Mouse (Mus musculus) intestine, embryonic 15.5 days (tissue): ENCODE results near the gene Amdhd1. TPM values are rescaled to one million over a fixed set of nuclear protein-coding genes. Genes with fewer than 3 reads are reported as not detected.
A peak's percentile ranks its signal among the peaks of the same experiment; 100 is the strongest.
"Not testable (repeated sequence)": the region's sequence is repeated elsewhere in the genome, so short reads cannot be mapped to it uniquely, and the experiment has no call there.

ENCODE experiments used
- ATAC-seq: fragments of 200-750 bp; cut with Nextera tagmentation; 2 replicates; pipeline ENCODE4 v1.8.0; 2017; ENCODE audit warnings: moderate TSS enrichment, moderate library complexity
- H3K27ac ChIP-seq: fragments of 300-500 bp; sonication (generic); 2 replicates; pipeline ENCODE4 v1.5.1; 2015; ENCODE audit warnings: mild to moderate bottlenecking, inconsistent platforms
- H3K27me3 ChIP-seq: fragments of 300-500 bp; sonication (generic); replicated peaks from 2 replicates; pipeline ENCODE4 v1.6.1; 2015; ENCODE audit warnings: inconsistent platforms
- H3K36me3 ChIP-seq: fragments of 300-500 bp; sonication (generic); 2 replicates; pipeline ENCODE4 v1.6.1; 2015; ENCODE audit warnings: inconsistent platforms
- H3K4me1 ChIP-seq: fragments of 300-500 bp; sonication (generic); replicated peaks from 2 replicates; pipeline ENCODE4 v1.6.1; 2015; ENCODE audit warnings: inconsistent platforms
- H3K4me2 ChIP-seq: fragments of 300-500 bp; sonication (generic); replicated peaks from 2 replicates; pipeline ENCODE4 v1.6.1; 2015; ENCODE audit warnings: mild to moderate bottlenecking, inconsistent platforms
- H3K4me3 ChIP-seq: fragments of 300-500 bp; sonication (generic); replicated peaks from 2 replicates; pipeline ENCODE4 v1.5.1; 2015; ENCODE audit warnings: inconsistent platforms
- H3K9ac ChIP-seq: fragments of 300-500 bp; sonication (generic); 2 replicates; pipeline ENCODE4 v1.6.1; 2015; ENCODE audit warnings: inconsistent platforms
- H3K9me3 ChIP-seq: fragments of 300-500 bp; sonication (generic); 2 replicates; pipeline ENCODE4 v1.6.1; 2016; ENCODE audit warnings: inconsistent platforms
- WGBS: fragments of 180-500 bp; shearing (Covaris S2); methylation state at CpG from one replicate; pipeline ENCODE4 v1.1.7; 2015; 5-methylcytosine and 5-hydroxymethylcytosine counted together
- polyA plus RNA-seq: library from polyadenylated mRNA; unstranded; fragments of >200 nt; fragmentation: Nextera tagmentation; extraction: Ambion mirVana; gene quantifications from 2 replicates; pipeline ENCODE4 v1.2.1, GENCODE M21; 2015

The Amdhd1 gene
- polyA plus RNA-seq, 1 experiment from 2014 or later: 1.2 TPM

- not testable (repeated sequence) for H3K4me3 ChIP-seq, H3K27me3 ChIP-seq, H3K9me3 ChIP-seq, H3K4me2 ChIP-seq, H3K4me1 ChIP-seq, ATAC-seq, H3K36me3 ChIP-seq, H3K27ac ChIP-seq, H3K9ac ChIP-seq
- WGBS: 59% methylated on average over 2 of the region's 2 CpGs
These were observed 18.1 kb upstream of the Amdhd1 start for GRCm38 (mm10) chr10:93557971-93558370.

GRCm38 (mm10) chr10:93552596-93552995, 12.8 kb upstream of the Amdhd1 start:
- H3K27ac ChIP-seq: no peak overlapping the region
- 76% methylated on average over 8 of the region's 8 CpGs for WGBS
- H3K4me2 ChIP-seq: no peak overlapping the region
- H3K9ac ChIP-seq: no peak overlapping the region
- H3K36me3 ChIP-seq: no peaks in the 10 kb centered on the region
- H3K9me3 ChIP-seq: no peaks in the 10 kb centered on the region
- no peak overlapping the region for H3K4me3 ChIP-seq
- H3K4me1 ChIP-seq: no peaks in the 10 kb centered on the region
- no peak for ATAC-seq
- no peaks in the 10 kb centered on the region for H3K27me3 ChIP-seq

GRCm38 (mm10) chr10:93549821-93550220, 10.0 kb upstream of the Amdhd1 start:
- ATAC-seq: no peak
- Histone ChIP-seq H3K9ac (no peak overlapping the region), H3K27ac (no peak overlapping the region), H3K36me3 (no peaks in the 10 kb centered on the region), H3K4me2 (no peak overlapping the region), H3K4me1 (no peaks in the 10 kb centered on the region), H3K4me3 (no peak overlapping the region), H3K27me3 (no peaks in the 10 kb centered on the region), H3K9me3 (no peaks in the 10 kb centered on the region)
- WGBS: 53% methylated on average over 10 of the region's 10 CpGs

GRCm38 (mm10) chr10:93548991-93549390, 9.2 kb upstream of the Amdhd1 start:
- ATAC-seq: peak; percentile 77
- H3K4me1 ChIP-seq: no peaks in the 10 kb centered on the region
- H3K4me3 ChIP-seq: no peak overlapping the region
- 15% methylated on average over 7 of the region's 7 CpGs for WGBS
- H3K36me3 ChIP-seq: no peaks in the 10 kb centered on the region
- H3K27me3 ChIP-seq: no peaks in the 10 kb centered on the region
- no peak overlapping the region for H3K9ac ChIP-seq
- no peak overlapping the region for H3K4me2 ChIP-seq
- no peaks in the 10 kb centered on the region for H3K9me3 ChIP-seq
- no peak overlapping the region for H3K27ac ChIP-seq

- H3K4me1 ChIP-seq: no peaks in the 10 kb centered on the region
- no peaks in the 10 kb centered on the region for H3K36me3 ChIP-seq
- H3K27ac ChIP-seq: no peak overlapping the region
- no peak overlapping the region for H3K9ac ChIP-seq
- H3K9me3 ChIP-seq: no peaks in the 10 kb centered on the region
- no peak for ATAC-seq
- no peak overlapping the region for H3K4me3 ChIP-seq
- no peaks in the 10 kb centered on the region for H3K27me3 ChIP-seq
- WGBS: 92% methylated on average over 4 of the region's 4 CpGs
- no peak overlapping the region for H3K4me2 ChIP-seq
These were observed 8.0 kb upstream of the Amdhd1 start for GRCm38 (mm10) chr10:93547741-93548270.

GRCm38 (mm10) chr10:93544172-93544571, 4.3 kb upstream of the Amdhd1 start:
- Histone ChIP-seq H3K27ac (no peak overlapping the region), H3K36me3 (no peaks in the 10 kb centered on the region), H3K4me1 (peaks cover 6% of the 10 kb centered on the region), H3K27me3 (no peaks in the 10 kb centered on the region), H3K9ac (no peak overlapping the region), H3K4me2 (no peak overlapping the region), H3K9me3 (no peaks in the 10 kb centered on the region), H3K4me3 (no peak overlapping the region)
- 76% methylated on average over 5 of the region's 5 CpGs for WGBS
- no peak for ATAC-seq

GRCm38 (mm10) chr10:93543176-93543575, 3.3 kb upstream of the Amdhd1 start:
- no peak overlapping the region for H3K4me3 ChIP-seq
- no peaks in the 10 kb centered on the region for H3K27me3 ChIP-seq
- H3K9ac ChIP-seq: no peak overlapping the region
- H3K27ac ChIP-seq: no peak overlapping the region
- WGBS: 57% methylated on average over 6 of the region's 6 CpGs
- peaks cover 6% of the 10 kb centered on the region for H3K4me1 ChIP-seq
- H3K9me3 ChIP-seq: no peaks in the 10 kb centered on the region
- ATAC-seq: no peak
- no peaks in the 10 kb centered on the region for H3K36me3 ChIP-seq
- H3K4me2 ChIP-seq: no peak overlapping the region

- H3K4me3 ChIP-seq: no peak overlapping the region
- no peaks in the 10 kb centered on the region for H3K9me3 ChIP-seq
- no peaks in the 10 kb centered on the region for H3K27me3 ChIP-seq
- H3K4me1 ChIP-seq: peaks cover 6% of the 10 kb centered on the region
- H3K4me2 ChIP-seq: no peak overlapping the region
- no peak for ATAC-seq
- WGBS: 38% methylated on average over 4 of the region's 4 CpGs
- H3K36me3 ChIP-seq: no peaks in the 10 kb centered on the region
- no peak overlapping the region for H3K9ac ChIP-seq
- no peak overlapping the region for H3K27ac ChIP-seq
These were observed 2.5 kb upstream of the Amdhd1 start for GRCm38 (mm10) chr10:93542356-93542755.

- H3K4me2 ChIP-seq: no peak overlapping the region
- 74% methylated on average over 1 of the region's 1 CpGs for WGBS
- ATAC-seq: no peak
These were observed 1.8 kb upstream of the Amdhd1 start for GRCm38 (mm10) chr10:93541585-93541984.

GRCm38 (mm10) chr10:93540431-93541210, 788 bp upstream of the Amdhd1 start, which contains the start of gene Ccdc38:
TSS of gene Ccdc38 (plus strand) at chr10:93540632.
- ATAC-seq: peak; percentile 2; the same call in 1 of the 2 replicates
- no peaks in the 10 kb centered on the region for H3K27me3 ChIP-seq
- H3K36me3 ChIP-seq: no peaks in the 10 kb centered on the region
- H3K4me3 ChIP-seq: peak within 1 kb of the TSS; percentile 39
- H3K27ac ChIP-seq: no peak within 1 kb of the TSS
- no peaks in the 10 kb centered on the region for H3K9me3 ChIP-seq
- 54% methylated on average over 17 of the region's 17 CpGs for WGBS
- peaks cover 6% of the 10 kb centered on the region for H3K4me1 ChIP-seq
- peak within 1 kb of the TSS; percentile 76 for H3K4me2 ChIP-seq
- peak within 1 kb of the TSS; percentile 27 for H3K9ac ChIP-seq

More at GRCm38 (mm10) chr10:93541585-93541984, 1.8 kb upstream of the Amdhd1 start:
- no peak overlapping the region for H3K9ac ChIP-seq
- H3K4me1 ChIP-seq: peaks cover 6% of the 10 kb centered on the region
- H3K9me3 ChIP-seq: no peaks in the 10 kb centered on the region
- no peaks in the 10 kb centered on the region for H3K27me3 ChIP-seq
- H3K27ac ChIP-seq: no peak overlapping the region
- H3K36me3 ChIP-seq: no peaks in the 10 kb centered on the region
- H3K4me3 ChIP-seq: no peak overlapping the region

- Histone ChIP-seq H3K27me3 (no peaks in the 10 kb centered on the region), H3K27ac (no peak overlapping the region), H3K4me2 (no peak overlapping the region), H3K9ac (no peak overlapping the region), H3K4me3 (no peak overlapping the region), H3K9me3 (no peaks in the 10 kb centered on the region), H3K36me3 (no peaks in the 10 kb centered on the region), H3K4me1 (peaks cover 6% of the 10 kb centered on the region)
- 57% methylated on average over 6 of the region's 6 CpGs for WGBS
- no peak for ATAC-seq
These were observed 1.0 kb downstream of the Amdhd1 start for GRCm38 (mm10) chr10:93538818-93539217.

- peaks cover 6% of the 10 kb centered on the region for H3K4me1 ChIP-seq
- no peak for ATAC-seq
- no peak overlapping the region for H3K27ac ChIP-seq
- no peak overlapping the region for H3K4me3 ChIP-seq
- H3K9me3 ChIP-seq: no peaks in the 10 kb centered on the region
- H3K36me3 ChIP-seq: no peaks in the 10 kb centered on the region
- H3K4me2 ChIP-seq: no peak overlapping the region
- H3K9ac ChIP-seq: no peak overlapping the region
- no peaks in the 10 kb centered on the region for H3K27me3 ChIP-seq
- WGBS: 84% methylated on average over 2 of the region's 2 CpGs
These were observed 1.5 kb downstream of the Amdhd1 start for GRCm38 (mm10) chr10:93538287-93538686.

- H3K4me2 ChIP-seq: no peak overlapping the region
- no peaks in the 10 kb centered on the region for H3K36me3 ChIP-seq
- no peak for ATAC-seq
- H3K4me3 ChIP-seq: no peak overlapping the region
- H3K9me3 ChIP-seq: no peaks in the 10 kb centered on the region
- H3K4me1 ChIP-seq: no peaks in the 10 kb centered on the region
- 54% methylated on average over 1 of the region's 1 CpGs for WGBS
- no peaks in the 10 kb centered on the region for H3K27me3 ChIP-seq
- no peak overlapping the region for H3K27ac ChIP-seq
- H3K9ac ChIP-seq: no peak overlapping the region
These were observed 14.5 kb downstream of the Amdhd1 start for GRCm38 (mm10) chr10:93525329-93525728.
